ENCODE assay signal across 28 mouse cellular contexts in genomic region chr3:142839961-142840360, GRCm38 (mm10). TPM values are rescaled to one million over a fixed set of nuclear protein-coding genes. Genes with fewer than 3 reads are reported as not detected.
DNase-seq lines count a peak whose midpoint lies in the region; ATAC-seq and TF ChIP-seq lines count a peak whose summit lies in the region.
"Had no signal": no experiment of that assay in that cellular context is flagged by ENCODE, and none has a peak within 500 bp of the region (broad histone marks: within the 10 kb centered on the region; RNA-seq: fewer than 3 reads in every experiment).

No protein-coding gene starts in this region.

- no peak for ATAC-seq in midbrain, postnatal 0 days (ENCODE audit: low FRiP score)
- no peak for ATAC-seq in hindbrain, embryonic 16.5 days
- ATAC-seq: activated CD4-positive, CD25-positive, alpha-beta regulatory T cell, adult 4 months; CD4-positive, CD25-positive, alpha-beta regulatory T cell, adult 4 months; forebrain, embryonic 14.5 days; forebrain, embryonic 16.5 days; Patski had no signal

- no peak overlapping the region for H3K9ac ChIP-seq in midbrain, postnatal 0 days (replicated peaks; ENCODE audit: low read length, poor library complexity, severe bottlenecking)
- no peak overlapping the region for H3K9ac ChIP-seq in hindbrain, embryonic 16.5 days (ENCODE audit: low read depth, low read length)
- H3K9ac ChIP-seq: embryonic facial prominence, embryonic 13.5 days; embryonic facial prominence, embryonic 15.5 days; forebrain, embryonic 12.5 days had no signal

- DNase-seq in midbrain, postnatal 0 days (ENCODE audit: low spot score) = no peak
- no peak for DNase-seq in midbrain, embryonic 10.5 days (ENCODE audit: low spot score)
- DNase-seq in R1 (ENCODE audit: low read depth, low spot score) = peak; percentile 77
- DNase-seq in lung, postnatal 25 days (ENCODE audit: low spot score) = no peak
- DNase-seq: adrenal gland, adult 8-10 months; adrenal gland, postnatal 14 days; adrenal gland, postnatal 36 days; B cell, adult 2 months; cerebellum, adult 11 months; cerebellum, adult 18-20 months; cerebellum, adult 8-10 months; cerebellum, adult 9-11 months; cerebellum, postnatal 14 days; cerebellum, postnatal 36 days; embryo, embryonic 11 days had no signal

- H3K4me1 ChIP-seq in midbrain, postnatal 0 days (ENCODE audit: insufficient read depth, low read length) = no peaks in the 10 kb centered on the region
- H3K4me1 ChIP-seq in midbrain, embryonic 10.5 days = no peaks in the 10 kb centered on the region; the same call in 1 of the 2 replicates
- no peaks in the 10 kb centered on the region for H3K4me1 ChIP-seq in hindbrain, embryonic 16.5 days (ENCODE audit: control insufficient read depth, insufficient read depth, low read depth, low read length)
- H3K4me1 ChIP-seq: embryonic facial prominence, embryonic 13.5 days; embryonic facial prominence, embryonic 15.5 days; forebrain, embryonic 12.5 days had no signal

- H3K36me3 ChIP-seq in midbrain, postnatal 0 days (ENCODE audit: insufficient read depth, low read length) = no peaks in the 10 kb centered on the region
- H3K36me3 ChIP-seq in midbrain, embryonic 10.5 days = peaks cover 30% of the 10 kb centered on the region
- peaks cover 4% of the 10 kb centered on the region; the same call in 1 of the 2 replicates for H3K36me3 ChIP-seq in hindbrain, embryonic 16.5 days (ENCODE audit: control insufficient read depth, insufficient read depth, low read length)
- H3K36me3 ChIP-seq: embryonic facial prominence, embryonic 15.5 days; forebrain, embryonic 12.5 days had no signal

- no peak overlapping the region for H3K27ac ChIP-seq in midbrain, postnatal 0 days (ENCODE audit: low read depth, low read length)
- H3K27ac ChIP-seq in midbrain, embryonic 10.5 days (replicated peaks) = no peak overlapping the region
- H3K27ac ChIP-seq in hindbrain, embryonic 16.5 days (ENCODE audit: low read depth, low read length) = no peak overlapping the region
- H3K27ac ChIP-seq: embryonic facial prominence, embryonic 13.5 days; embryonic facial prominence, embryonic 15.5 days; forebrain, embryonic 10.5 days; forebrain, embryonic 12.5 days had no signal

- no peak overlapping the region for H3K4me3 ChIP-seq in midbrain, postnatal 0 days (ENCODE audit: low read depth, low read length)
- no peak overlapping the region for H3K4me3 ChIP-seq in midbrain, embryonic 10.5 days
- H3K4me3 ChIP-seq in hindbrain, embryonic 16.5 days (ENCODE audit: low read length) = no peak overlapping the region
- H3K4me3 ChIP-seq: embryonic facial prominence, embryonic 13.5 days; embryonic facial prominence, embryonic 15.5 days; erythroblast, embryonic 14.5 days; forebrain, embryonic 10.5 days; forebrain, embryonic 12.5 days had no signal

- no peaks in the 10 kb centered on the region for H3K27me3 ChIP-seq in midbrain, postnatal 0 days (ENCODE audit: insufficient read depth, low read length)
- no peaks in the 10 kb centered on the region for H3K27me3 ChIP-seq in midbrain, embryonic 10.5 days (ENCODE audit: low read depth, poor library complexity, severe bottlenecking)
- no peaks in the 10 kb centered on the region for H3K27me3 ChIP-seq in hindbrain, embryonic 16.5 days (replicated peaks; ENCODE audit: control insufficient read depth, insufficient read depth, low read length)
- H3K27me3 ChIP-seq: CH12.LX; embryonic facial prominence, embryonic 13.5 days; embryonic facial prominence, embryonic 15.5 days; forebrain, embryonic 12.5 days; Patski had no signal

- H3K9me3 ChIP-seq in midbrain, postnatal 0 days (ENCODE audit: low read length) = no peaks in the 10 kb centered on the region
- H3K9me3 ChIP-seq in midbrain, embryonic 10.5 days (replicated peaks) = no peaks in the 10 kb centered on the region
- H3K9me3 ChIP-seq in hindbrain, embryonic 16.5 days (ENCODE audit: control insufficient read depth, low read length) = no peaks in the 10 kb centered on the region
- H3K9me3 ChIP-seq: embryonic facial prominence, embryonic 13.5 days; embryonic facial prominence, embryonic 15.5 days; forebrain, embryonic 10.5 days; forebrain, embryonic 12.5 days; G1E had no signal

- 0 out of 2 replicates have a peak, but pooled peaks have one; percentile 7 for TF ChIP-seq CTCF in midbrain, postnatal 0 days (IDR thresholded peaks at IDR 0.05)

- 37% methylated on average over 4 of the region's 4 CpGs for WGBS in midbrain, postnatal 0 days
- WGBS in midbrain, embryonic 10.5 days = 41% methylated on average over 4 of the region's 4 CpGs
- 47% methylated on average over 4 of the region's 4 CpGs for whole genome bisulfite sequencing in hindbrain, embryonic 16.5 days

- no peak overlapping the region for H3K4me2 ChIP-seq in midbrain, postnatal 0 days (ENCODE audit: low read depth, low read length, poor library complexity, severe bottlenecking)
- no peak overlapping the region for H3K4me2 ChIP-seq in hindbrain, embryonic 16.5 days (ENCODE audit: low read length)
- H3K4me2 ChIP-seq: embryonic facial prominence, embryonic 13.5 days; embryonic facial prominence, embryonic 15.5 days; forebrain, embryonic 12.5 days had no signal

RNA-seq across cellular contexts. Expression of gene Pkn2, which starts 41.8 kb away (rescaled TPM):
- 20.9 and 27.2 TPM in 2 replicates for total RNA-seq in midbrain, postnatal 0 days (2014; rRNA removed)
- 15.5 and 24.1 TPM in 2 replicates for polyA plus RNA-seq in midbrain, postnatal 0 days (2015; fragmentation: Nextera tagmentation; extraction: Ambion mirVana)
- 46.5 and 53.5 TPM in 2 replicates for polyA plus RNA-seq in midbrain, embryonic 10.5 days (2016; fragmentation: Nextera tagmentation; extraction: Ambion mirVana)
- polyA plus RNA-seq in hindbrain, embryonic 16.5 days (2015; fragmentation: Nextera tagmentation; extraction: Ambion mirVana) = 17.5 and 19.1 TPM in 2 replicates
